Mouse (Mus musculus) megakaryocyte, embryonic 14.5 days (primary cell): ENCODE measurements around the gene Mtrf1.

Experiments
- FLI1 ChIP-seq: IDR thresholded peaks from 2 replicates; pipeline ENCODE4 v1.6.1; 2012; ENCODE audit warnings: low read length, inconsistent platforms, mixed read lengths
- GATA1 ChIP-seq: IDR thresholded peaks from 3 replicates; pipeline ENCODE4 v1.6.1; 2012; ENCODE audit warnings: mixed read lengths, low read length, inconsistent platforms, borderline replicate concordance

GRCm38 (mm10) chr14:79389438-79390264 lies 7.9 kb upstream of the Mtrf1 start:
- no peak for TF ChIP-seq GATA1
- no peak for TF ChIP-seq FLI1
